In genomic region chr5:143394184-143394583, GRCm38 (mm10) we compare ENCODE assay signal across 21 mouse cellular contexts. TPM values are rescaled to one million over a fixed set of nuclear protein-coding genes. Genes with fewer than 3 reads are reported as not detected.
DNase-seq lines count a peak whose midpoint lies in the region; ATAC-seq and TF ChIP-seq lines count a peak whose summit lies in the region.
"Had no signal": no experiment of that assay in that cellular context is flagged by ENCODE, and none has a peak within 500 bp of the region (broad histone marks: within the 10 kb centered on the region; RNA-seq: fewer than 3 reads in every experiment).

No protein-coding gene starts in this region.

- no peak overlapping the region for H3K4me2 ChIP-seq in forebrain, postnatal 0 days (ENCODE audit: low read depth)
- H3K4me2 ChIP-seq in forebrain, embryonic 12.5 days, result no peak overlapping the region
- H3K4me2 ChIP-seq in heart, embryonic 11.5 days, result no peak overlapping the region
- H3K4me2 ChIP-seq: embryonic facial prominence, embryonic 13.5 days; neural tube, embryonic 13.5 days had no signal

- no peaks in the 10 kb centered on the region for H3K79me2 ChIP-seq in liver, adult 2 months (ENCODE audit: control insufficient read depth, insufficient read depth, low read length)

- no peak for DNase-seq in forebrain, postnatal 0 days
- DNase-seq in liver, adult 2 months (ENCODE audit: extremely low read depth, low read depth, low spot score), result no peak
- DNase-seq in liver, result no peak
- peak; percentile 28 to 40 for DNase-seq in B cell, adult 2 months
- no peak for DNase-seq in urinary bladder, postnatal 10 days (ENCODE audit: low spot score)
- DNase-seq: kidney, postnatal 36 days; lung, adult 18-20 months; right cerebral cortex, postnatal 4 days had no signal

- ATAC-seq in forebrain, postnatal 0 days, result no peak
- no peak for ATAC-seq in forebrain, embryonic 12.5 days (ENCODE audit: low FRiP score)
- no peak for ATAC-seq in heart, embryonic 11.5 days (replicated peaks; ENCODE audit: insufficient number of reproducible peaks, low FRiP score, low TSS enrichment)
- ATAC-seq: intestine, embryonic 16.5 days had no signal

- TF ChIP-seq CTCF in forebrain, postnatal 0 days (IDR thresholded peaks at IDR 0.05; ENCODE audit: low read depth), result peak; percentile 23; the same call in 1 of the 2 replicates
- TF ChIP-seq CTCF in liver, adult 2 months (IDR thresholded peaks at IDR 0.05; ENCODE audit: low read depth, low read length), result peak; percentile 18; the same call in 1 of the 2 replicates
- peak; percentile 23; the same call in 1 of the 2 replicates for TF ChIP-seq CTCF in bone marrow macrophage, adult 2 months (IDR thresholded peaks at IDR 0.05; ENCODE audit: low read depth, low read length)

- H3K27me3 ChIP-seq in forebrain, postnatal 0 days (ENCODE audit: insufficient read depth, low read length), result no peaks in the 10 kb centered on the region
- peaks cover under 1% of the 10 kb centered on the region; the same call in 1 of the 2 replicates for H3K27me3 ChIP-seq in forebrain, embryonic 12.5 days
- no peaks in the 10 kb centered on the region for H3K27me3 ChIP-seq in liver, adult 2 months (ENCODE audit: control insufficient read depth, insufficient read depth, low read length)
- H3K27me3 ChIP-seq in heart, embryonic 11.5 days (ENCODE audit: control insufficient read depth, insufficient read depth, low read length), result no peaks in the 10 kb centered on the region; the same call in 1 of the 2 replicates

- 79% methylated on average over 7 of the region's 7 CpGs for WGBS in forebrain, postnatal 0 days
- WGBS in forebrain, embryonic 12.5 days, result 80% methylated on average over 7 of the region's 7 CpGs
- 88% methylated on average over 7 of the region's 7 CpGs for WGBS in liver, adult 2 months
- 79% methylated on average over 7 of the region's 7 CpGs for WGBS in heart, embryonic 11.5 days (ENCODE audit: insufficient replicate concordance)

- no peak for TF ChIP-seq POLR2A in liver, adult 2 months (IDR thresholded peaks at IDR 0.05; ENCODE audit: extremely low read depth, insufficient read depth, low read length)
- no peak for TF ChIP-seq POLR2A in bone marrow macrophage, adult 2 months (IDR thresholded peaks at IDR 0.05; ENCODE audit: borderline replicate concordance, low read depth, low read length)

- H3K27ac ChIP-seq in forebrain, postnatal 0 days (ENCODE audit: low read depth, low read length), result no peak overlapping the region
- H3K27ac ChIP-seq in forebrain, embryonic 12.5 days, result no peak overlapping the region
- H3K27ac ChIP-seq in liver, adult 2 months (replicated peaks; ENCODE audit: insufficient read depth, low read depth, low read length), result no peak overlapping the region
- H3K27ac ChIP-seq in bone marrow macrophage, adult 2 months (ENCODE audit: insufficient read depth, low read depth, low read length), result no peak overlapping the region
- no peak overlapping the region for H3K27ac ChIP-seq in heart, embryonic 11.5 days (ENCODE audit: low read depth, low read length)
- H3K27ac ChIP-seq: embryonic facial prominence, embryonic 13.5 days; forebrain, embryonic 10.5 days; hindbrain, embryonic 10.5 days; limb, embryonic 10.5 days; neural tube, embryonic 13.5 days had no signal

- H3K4me1 ChIP-seq in forebrain, postnatal 0 days (ENCODE audit: insufficient read depth), result no peaks in the 10 kb centered on the region
- no peaks in the 10 kb centered on the region for H3K4me1 ChIP-seq in forebrain, embryonic 12.5 days
- H3K4me1 ChIP-seq in liver, adult 2 months (ENCODE audit: control insufficient read depth, insufficient read depth, low read length), result peaks cover 10% of the 10 kb centered on the region
- no peaks in the 10 kb centered on the region for H3K4me1 ChIP-seq in bone marrow macrophage, adult 2 months (ENCODE audit: control insufficient read depth, insufficient read depth, low read length)
- no peaks in the 10 kb centered on the region for H3K4me1 ChIP-seq in heart, embryonic 11.5 days (ENCODE audit: control insufficient read depth, insufficient read depth, low read length)
- H3K4me1 ChIP-seq: embryonic facial prominence, embryonic 13.5 days; forebrain, embryonic 10.5 days; hindbrain, embryonic 10.5 days; limb, embryonic 10.5 days; neural tube, embryonic 13.5 days had no signal

- H3K9ac ChIP-seq in forebrain, postnatal 0 days, result no peak overlapping the region
- H3K9ac ChIP-seq in forebrain, embryonic 12.5 days, result no peak overlapping the region
- H3K9ac ChIP-seq in liver, adult 2 months (ENCODE audit: low read depth, low read length), result no peak overlapping the region
- H3K9ac ChIP-seq in heart, embryonic 11.5 days (ENCODE audit: low read depth, low read length), result no peak overlapping the region
- H3K9ac ChIP-seq: embryonic facial prominence, embryonic 13.5 days; neural tube, embryonic 13.5 days had no signal

- no peak overlapping the region for H3K4me3 ChIP-seq in forebrain, postnatal 0 days (ENCODE audit: low read depth, low read length)
- H3K4me3 ChIP-seq in forebrain, embryonic 12.5 days (replicated peaks), result no peak overlapping the region
- no peak overlapping the region for H3K4me3 ChIP-seq in liver, adult 2 months (ENCODE audit: insufficient read depth, low read depth, low read length)
- H3K4me3 ChIP-seq in bone marrow macrophage, adult 2 months (ENCODE audit: insufficient read depth, low read length), result no peak overlapping the region
- H3K4me3 ChIP-seq in heart, embryonic 11.5 days (ENCODE audit: low read depth, low read length), result no peak overlapping the region
- H3K4me3 ChIP-seq: embryonic facial prominence, embryonic 13.5 days; forebrain, embryonic 10.5 days; hindbrain, embryonic 10.5 days; limb, embryonic 10.5 days; neural tube, embryonic 13.5 days had no signal

- H3K9me3 ChIP-seq in forebrain, postnatal 0 days (ENCODE audit: low read length), result no peaks in the 10 kb centered on the region
- H3K9me3 ChIP-seq in forebrain, embryonic 12.5 days, result no peaks in the 10 kb centered on the region
- H3K9me3 ChIP-seq in heart, embryonic 11.5 days (replicated peaks; ENCODE audit: control insufficient read depth, low read length), result no peaks in the 10 kb centered on the region
- H3K9me3 ChIP-seq: embryonic facial prominence, embryonic 13.5 days; limb, embryonic 10.5 days; neural tube, embryonic 13.5 days had no signal

- no peaks in the 10 kb centered on the region for H3K36me3 ChIP-seq in forebrain, postnatal 0 days (ENCODE audit: insufficient read depth)
- no peaks in the 10 kb centered on the region; the same call in 1 of the 2 replicates for H3K36me3 ChIP-seq in forebrain, embryonic 12.5 days (replicated peaks)
- H3K36me3 ChIP-seq in liver, adult 2 months (ENCODE audit: control insufficient read depth, insufficient read depth, low read length), result no peaks in the 10 kb centered on the region
- no peaks in the 10 kb centered on the region for H3K36me3 ChIP-seq in heart, embryonic 11.5 days (ENCODE audit: control insufficient read depth, insufficient read depth, low read length)

RNA-seq across cellular contexts. Expression of gene Kdelr2, which starts 9.5 kb away (rescaled TPM):
- 80.5 and 80.9 TPM in 2 replicates for total RNA-seq in forebrain, postnatal 0 days (2014; rRNA removed)
- polyA plus RNA-seq in forebrain, postnatal 0 days (2015; fragmentation: Nextera tagmentation; extraction: Ambion mirVana), result 121 and 125 TPM in 2 replicates
- 169 and 173 TPM in 2 replicates for polyA plus RNA-seq in forebrain, embryonic 12.5 days (2016; fragmentation: Nextera tagmentation; extraction: Ambion mirVana)
- total RNA-seq in liver, adult 2 months (2014; rRNA removed), result 130 and 145 TPM in 2 replicates
- 114 and 122 TPM in 2 replicates for polyA plus RNA-seq in liver, adult 2 months (2012; rRNA removed)
- polyA plus RNA-seq in bone marrow macrophage, adult 2 months (2012; ENCODE audit: insufficient read depth, insufficient read length, missing spikeins), result 51.3 and 51.5 TPM in 2 replicates
- polyA plus RNA-seq in heart, embryonic 11.5 days (2014; fragmentation: Nextera tagmentation; extraction: Ambion mirVana), result 269 and 291 TPM in 2 replicates

RNA-seq across cellular contexts. Expression of gene Grid2ip, which starts 37.0 kb away (rescaled TPM):
- total RNA-seq in forebrain, postnatal 0 days (2014; rRNA removed), result 1.8 TPM in 2 replicates
- 0.52 and 0.88 TPM in 2 replicates for polyA plus RNA-seq in forebrain, postnatal 0 days (2015; fragmentation: Nextera tagmentation; extraction: Ambion mirVana)
- 0.38 and 0.41 TPM in 2 replicates for polyA plus RNA-seq in forebrain, embryonic 12.5 days (2016; fragmentation: Nextera tagmentation; extraction: Ambion mirVana)
- total RNA-seq in liver, adult 2 months (2014; rRNA removed), result not detected in 2 replicates
- 0.13 TPM in 1 of 2 replicates, not detected in the other for polyA plus RNA-seq in liver, adult 2 months (2012; rRNA removed)
- not detected in 2 replicates for polyA plus RNA-seq in bone marrow macrophage, adult 2 months (2012; ENCODE audit: insufficient read depth, insufficient read length, missing spikeins)
- polyA plus RNA-seq in heart, embryonic 11.5 days (2014; fragmentation: Nextera tagmentation; extraction: Ambion mirVana), result 0.77 and 1.1 TPM in 2 replicates
- total RNA-seq: common myeloid progenitor, adult 5-6 weeks; megakaryocyte progenitor cell, adult 5-6 weeks had no signal
- polyA plus RNA-seq: gonadal fat pad, adult 2 months; thymus, postnatal 0 days had no signal

Comparison
In these comparisons a context has a peak if more than half of its experiments do, and no peak if none do; other contexts are left out.
1. DNase-seq: peak in B cell, adult 2 months (2 of 2); none in forebrain, postnatal 0 days (single experiment), liver, adult 2 months (single experiment), liver (single experiment) and urinary bladder, postnatal 10 days (single experiment).
2. Peak in every context shown above with its lines, with median percentiles within 50 percentile points of each other: CTCF ChIP-seq.